Mouse (Mus musculus) hindbrain, embryonic 11.5 days (tissue): ENCODE measurements at regions not wholly inside any gene's neighbourhood (a gene's known extent, or its start where the extent isn't known, plus 50 kb on each side); places are given as distances from the start of the nearest gene placed in this dataset.

ENCODE experiments used
- ATAC-seq: fragments of 200-750 bp; cut with Nextera tagmentation; 2 replicates; pipeline ENCODE4 v1.8.0; 2017; ENCODE audit warnings: mild to moderate bottlenecking, moderate TSS enrichment, moderate library complexity; ENCODE audit not compliant: low FRiP score
- DNase-seq: peaks from one replicate; pipeline ENCODE4 v3.0.0-alpha.2; 2015; ENCODE audit warnings: low spot score
- H3K27ac ChIP-seq: fragments of 300-500 bp; sonication (generic); 2 replicates; pipeline ENCODE4 v1.5.1; 2014; ENCODE audit warnings: mild to moderate bottlenecking, low read depth, low read length
- H3K27me3 ChIP-seq: fragments of 300-500 bp; sonication (generic); 2 replicates; pipeline ENCODE4 v1.6.1; 2014; ENCODE audit warnings: mild to moderate bottlenecking, low read length, moderate library complexity, mixed read lengths; ENCODE audit not compliant: control insufficient read depth, insufficient read depth
- H3K36me3 ChIP-seq: fragments of 300-500 bp; sonication (generic); 2 replicates; pipeline ENCODE4 v1.6.1; 2014; ENCODE audit warnings: mild to moderate bottlenecking, low read length, moderate library complexity, mixed read lengths; ENCODE audit not compliant: control insufficient read depth, insufficient read depth
- H3K4me1 ChIP-seq: fragments of 300-500 bp; sonication (generic); replicated peaks from 2 replicates; pipeline ENCODE4 v1.6.1; 2014; ENCODE audit warnings: low read length, mixed read lengths; ENCODE audit not compliant: control insufficient read depth, insufficient read depth
- H3K4me2 ChIP-seq: fragments of 300-500 bp; sonication (generic); replicated peaks from 2 replicates; pipeline ENCODE4 v1.6.1; 2014; ENCODE audit warnings: mild to moderate bottlenecking, low read depth, low read length
- H3K4me3 ChIP-seq: fragments of 300-500 bp; sonication (generic); 2 replicates; pipeline ENCODE4 v1.5.1; 2014; ENCODE audit warnings: low read depth, low read length
- H3K9ac ChIP-seq: fragments of 300-500 bp; sonication (generic); 2 replicates; pipeline ENCODE4 v1.6.1; 2014; ENCODE audit warnings: low read depth, low read length
- H3K9me3 ChIP-seq: fragments of 300-500 bp; sonication (generic); 2 replicates; pipeline ENCODE4 v1.6.1; 2016; ENCODE audit warnings: low read length; ENCODE audit not compliant: control insufficient read depth
- WGBS: fragments of 180-500 bp; shearing (Covaris S2); extraction: QIAGEN DNeasy Blood & Tissue Kit; methylation state at CpG from one replicate; pipeline ENCODE4 v1.1.7; 2014; 5-methylcytosine and 5-hydroxymethylcytosine counted together

DNA sequence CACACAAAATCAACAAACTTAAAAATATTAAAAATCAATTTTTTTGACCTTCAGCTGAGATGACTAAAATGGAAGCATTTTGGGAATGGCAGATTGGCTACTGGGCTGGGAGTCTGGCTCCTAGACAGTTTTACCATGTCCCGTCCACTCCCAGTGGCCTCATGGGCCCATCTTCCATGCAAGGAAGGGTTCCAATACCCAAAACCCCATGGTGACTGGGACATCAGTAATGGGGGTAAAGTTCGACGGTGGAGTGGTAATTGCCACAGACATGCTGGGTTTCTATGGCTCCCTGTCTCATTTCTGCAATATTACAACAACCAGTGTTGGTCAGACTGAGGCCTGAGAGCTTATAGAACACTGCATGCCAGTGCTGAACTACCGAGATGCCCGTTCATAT, 82.2 kb downstream of the Il20rb start:
- Histone ChIP-seq H3K9ac (no peak overlapping the region), H3K36me3 (no peaks in the 10 kb centered on the region), H3K27ac (no peak overlapping the region), H3K27me3 (no peaks in the 10 kb centered on the region), H3K4me1 (no peaks in the 10 kb centered on the region), H3K4me3 (no peak overlapping the region), H3K9me3 (no peaks in the 10 kb centered on the region), H3K4me2 (no peak overlapping the region)
- no peak for DNase-seq
- 96% methylated on average over 5 of the region's 5 CpGs for WGBS
- no peak for ATAC-seq

DNA sequence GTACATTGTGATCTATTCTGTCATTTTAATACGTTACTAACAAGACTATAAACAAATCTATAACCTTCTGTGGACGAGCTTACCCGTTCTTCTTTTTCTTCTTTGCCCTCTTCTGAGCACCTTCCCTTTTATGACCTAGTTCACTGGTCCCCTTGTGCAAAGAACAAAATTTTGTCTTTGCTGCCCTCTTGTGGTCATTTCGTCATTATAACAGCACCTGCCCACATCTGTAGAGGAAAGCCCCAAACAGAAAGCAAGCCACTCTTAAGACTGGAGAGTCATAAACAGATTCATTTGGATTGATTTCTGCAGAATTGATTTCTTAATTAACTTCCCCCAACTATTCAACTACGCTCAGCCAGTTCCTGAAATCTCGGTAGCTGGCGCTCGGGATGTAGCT, 86.2 kb downstream of the Il20rb start:
- DNase-seq (peak; percentile 87), ATAC-seq (0 out of 2 replicates have a peak, but pooled peaks have one; percentile 54)
- H3K4me2 ChIP-seq = no peak overlapping the region
- no peaks in the 10 kb centered on the region for H3K36me3 ChIP-seq
- H3K4me3 ChIP-seq = no peak overlapping the region
- H3K27ac ChIP-seq = no peak overlapping the region
- 23% methylated on average over 8 of the region's 8 CpGs for WGBS
- H3K4me1 ChIP-seq = no peaks in the 10 kb centered on the region
- H3K9me3 ChIP-seq = no peaks in the 10 kb centered on the region
- H3K27me3 ChIP-seq = no peaks in the 10 kb centered on the region
- no peak overlapping the region for H3K9ac ChIP-seq

DNA sequence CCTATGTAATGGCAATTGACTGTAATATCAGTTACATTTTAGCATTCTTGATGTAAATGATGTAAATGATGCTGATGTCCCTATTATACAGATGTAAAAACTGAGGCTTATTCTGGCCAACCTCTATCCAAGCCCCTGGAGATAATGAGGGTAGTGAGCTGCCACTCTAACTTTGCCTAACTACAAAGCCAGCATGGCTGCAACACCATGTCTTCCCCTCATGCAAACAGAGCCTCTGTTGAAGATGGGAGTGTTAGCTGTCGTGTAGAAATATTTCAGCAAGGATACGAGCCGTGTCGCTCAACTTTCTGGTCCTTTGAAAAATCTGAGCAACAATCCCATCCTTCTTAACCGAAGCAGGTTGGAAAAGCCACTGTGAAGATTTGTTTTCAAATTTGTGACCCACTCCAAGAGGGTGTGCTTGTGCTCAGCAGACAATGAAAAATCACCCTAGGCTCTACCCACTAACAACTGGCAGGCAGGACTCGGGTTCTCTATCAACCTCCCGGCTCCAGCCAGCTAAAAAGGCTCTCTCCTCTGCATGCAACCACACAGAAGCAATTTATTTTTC, 90.2 kb downstream of the Il20rb start:
- H3K4me3 ChIP-seq = no peak overlapping the region
- no peaks in the 10 kb centered on the region for H3K36me3 ChIP-seq
- no peak overlapping the region for H3K9ac ChIP-seq
- H3K27ac ChIP-seq = no peak overlapping the region
- no peaks in the 10 kb centered on the region for H3K4me1 ChIP-seq
- H3K27me3 ChIP-seq = no peaks in the 10 kb centered on the region
- H3K9me3 ChIP-seq = no peaks in the 10 kb centered on the region
- H3K4me2 ChIP-seq = no peak overlapping the region
- ATAC-seq (no peak), DNase-seq (no peak)
- WGBS = 95% methylated on average over 7 of the region's 7 CpGs

DNA sequence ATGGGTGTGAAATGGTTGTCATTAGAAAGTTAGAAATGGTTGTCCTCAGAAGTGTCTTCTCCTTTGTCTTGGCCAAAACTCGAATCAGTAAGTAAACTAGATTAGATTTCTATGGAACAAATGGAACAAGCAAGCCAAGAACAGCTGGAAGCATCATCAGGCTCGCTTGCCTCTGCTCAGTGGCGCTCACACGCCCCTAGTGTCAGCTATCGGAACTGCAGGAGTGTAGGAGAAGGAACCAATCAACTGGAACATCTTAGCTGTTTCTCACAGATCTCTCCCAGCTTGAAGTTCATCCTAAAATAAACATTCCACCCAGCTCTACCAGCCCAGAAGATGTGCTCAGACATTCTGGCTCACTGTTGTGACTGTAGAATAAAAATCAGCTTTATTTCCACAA, 90.9 kb downstream of the Il20rb start:
- H3K4me3 ChIP-seq = no peak overlapping the region
- no peak overlapping the region for H3K9ac ChIP-seq
- H3K27ac ChIP-seq = no peak overlapping the region
- no peak overlapping the region for H3K4me2 ChIP-seq
- no peaks in the 10 kb centered on the region for H3K27me3 ChIP-seq
- no peaks in the 10 kb centered on the region for H3K4me1 ChIP-seq
- DNase-seq (peak; percentile 88), ATAC-seq (no peak)
- WGBS = 7% methylated on average over 5 of the region's 5 CpGs
- H3K36me3 ChIP-seq = no peaks in the 10 kb centered on the region
- no peaks in the 10 kb centered on the region for H3K9me3 ChIP-seq

DNA sequence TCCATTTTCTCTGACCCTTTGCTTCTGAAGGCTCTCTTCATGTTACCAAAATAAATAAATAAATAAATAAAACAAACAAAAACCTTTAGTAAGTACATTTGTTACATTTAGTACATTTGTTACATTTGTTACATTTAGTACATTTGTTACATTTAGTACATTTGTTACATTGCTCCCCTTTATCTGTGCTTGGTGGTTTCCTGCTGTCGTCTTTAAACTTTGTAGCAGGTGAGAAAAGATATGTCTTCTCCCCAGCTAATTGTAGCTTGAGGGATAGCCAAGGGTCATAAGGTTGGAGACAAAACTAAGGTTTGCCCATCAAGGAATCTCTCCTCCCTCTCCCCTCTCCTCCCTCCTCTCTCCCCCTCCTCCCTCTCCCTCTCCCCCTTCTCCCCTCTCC, 92.0 kb downstream of the Il20rb start:
- ATAC-seq = no peak
- DNase-seq = no peak
- WGBS = 74% methylated on average over 1 of the region's 1 CpGs
- Histone ChIP-seq H3K36me3 (no peaks in the 10 kb centered on the region), H3K27me3 (no peaks in the 10 kb centered on the region), H3K4me1 (no peaks in the 10 kb centered on the region), H3K27ac (no peak overlapping the region), H3K4me2 (no peak overlapping the region), H3K9ac (no peak overlapping the region), H3K9me3 (no peaks in the 10 kb centered on the region), H3K4me3 (no peak overlapping the region)

DNA sequence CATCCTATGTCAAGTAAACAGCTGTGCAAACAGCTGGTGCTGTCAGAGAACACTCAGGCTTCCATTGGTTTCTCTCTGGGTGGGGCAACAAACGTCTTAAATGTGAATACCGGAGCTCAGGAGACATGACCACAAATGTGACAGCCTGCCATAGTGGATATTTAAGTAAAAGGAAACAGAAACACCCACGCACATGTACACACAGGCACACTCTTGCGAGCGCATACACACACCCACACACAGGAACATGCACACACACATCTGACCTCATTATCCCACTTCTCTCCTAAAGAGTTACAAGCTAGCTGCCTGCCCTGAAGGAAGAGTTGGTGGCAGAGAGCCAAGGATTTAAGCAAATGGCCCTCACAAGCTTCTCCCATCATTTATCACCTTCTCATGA, 92.4 kb downstream of the Il20rb start:
- Histone ChIP-seq H3K4me2 (no peak overlapping the region), H3K9ac (no peak overlapping the region), H3K9me3 (no peaks in the 10 kb centered on the region), H3K4me3 (no peak overlapping the region), H3K4me1 (no peaks in the 10 kb centered on the region), H3K27me3 (no peaks in the 10 kb centered on the region), H3K36me3 (no peaks in the 10 kb centered on the region), H3K27ac (no peak overlapping the region)
- no peak for DNase-seq
- ATAC-seq = no peak
- WGBS = 81% methylated on average over 5 of the region's 5 CpGs

DNA sequence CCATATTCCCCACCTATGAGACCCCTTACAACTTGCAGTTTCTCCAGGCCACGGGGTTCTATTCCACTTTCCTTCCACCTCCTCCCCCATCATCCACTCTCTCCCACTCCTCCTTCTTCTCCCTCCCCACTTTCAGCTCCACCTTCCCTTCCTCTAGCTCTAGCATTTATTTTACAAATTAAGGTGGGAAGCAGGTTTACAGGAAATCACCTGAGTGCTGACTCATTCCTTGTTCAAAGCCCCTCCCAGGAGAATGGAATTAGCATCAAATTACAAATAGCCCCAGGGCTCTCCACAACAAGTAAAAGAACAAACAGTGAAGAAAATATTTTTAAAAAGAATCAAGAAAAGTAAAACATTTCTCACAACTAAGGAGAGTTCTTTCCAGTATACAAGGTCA, 94.3 kb downstream of the Il20rb start:
- 50% methylated on average over 1 of the region's 1 CpGs for WGBS
- DNase-seq = no peak
- no peak for ATAC-seq

DNA sequence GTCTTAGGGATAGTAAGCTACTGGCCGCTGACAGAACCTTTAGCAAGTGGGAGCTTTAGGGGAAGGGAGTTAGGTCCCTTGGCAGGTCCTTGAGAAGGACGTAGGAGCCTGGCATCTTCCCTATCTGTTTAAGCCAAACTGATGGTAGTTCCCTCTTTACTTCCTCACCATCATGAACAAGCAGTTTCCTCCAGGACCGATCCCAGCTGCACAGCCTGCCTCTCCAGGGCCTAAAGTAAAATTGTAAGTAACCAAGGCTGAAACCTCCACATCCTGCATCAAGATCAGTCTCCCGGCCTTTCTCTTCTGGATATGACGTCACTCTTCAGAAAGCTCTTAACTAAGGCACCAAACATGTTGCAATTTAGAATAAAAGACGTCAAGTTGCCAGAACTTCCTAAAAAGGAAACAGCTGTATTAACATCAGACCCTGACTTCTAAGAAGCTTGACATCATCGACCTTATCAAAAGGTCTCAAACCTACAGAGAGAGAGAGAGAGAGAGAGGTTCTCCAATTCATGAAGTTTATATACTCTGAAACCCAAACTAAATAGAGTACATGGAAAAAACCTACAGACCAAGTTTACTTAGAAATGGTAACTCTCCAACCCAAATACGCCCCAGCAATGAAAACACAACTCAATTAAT, 94.9 kb downstream of the Il20rb start:
- H3K4me3 ChIP-seq = no peak overlapping the region
- H3K27ac ChIP-seq = no peak overlapping the region
- ATAC-seq (no peak), DNase-seq (no peak)
- WGBS = 73% methylated on average over 8 of the region's 8 CpGs
- H3K9ac ChIP-seq = no peak overlapping the region
- no peaks in the 10 kb centered on the region for H3K27me3 ChIP-seq
- no peak overlapping the region for H3K4me2 ChIP-seq
- no peaks in the 10 kb centered on the region for H3K4me1 ChIP-seq
- no peaks in the 10 kb centered on the region for H3K9me3 ChIP-seq
- no peaks in the 10 kb centered on the region for H3K36me3 ChIP-seq

More for the DNA sequence above, 94.3 kb downstream of the Il20rb start:
- Histone ChIP-seq H3K9ac (no peak overlapping the region), H3K4me1 (no peaks in the 10 kb centered on the region), H3K4me2 (no peak overlapping the region), H3K36me3 (no peaks in the 10 kb centered on the region), H3K4me3 (no peak overlapping the region), H3K27me3 (no peaks in the 10 kb centered on the region), H3K27ac (no peak overlapping the region), H3K9me3 (no peaks in the 10 kb centered on the region)

DNA sequence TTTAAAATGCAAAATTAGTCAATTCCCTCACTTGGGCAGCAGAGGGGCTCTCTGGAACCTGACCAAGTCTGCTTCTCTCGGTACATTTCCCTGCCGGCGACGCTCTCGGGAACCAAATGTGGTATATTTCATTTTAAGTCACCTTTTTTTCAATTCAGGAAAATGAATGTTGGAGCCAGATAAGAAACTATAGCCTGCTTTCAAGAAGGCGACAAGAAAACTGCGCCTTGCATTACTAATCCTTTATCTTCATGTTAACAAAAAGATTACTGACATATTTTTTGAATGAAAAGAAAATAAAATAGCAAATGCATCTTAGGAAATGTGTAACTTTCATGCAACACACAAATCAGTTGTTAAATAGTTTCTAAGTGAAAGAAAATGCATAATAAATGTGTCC, 98.2 kb downstream of the Il20rb start:
- DNase-seq (no peak), ATAC-seq (no peak)
- Histone ChIP-seq H3K36me3 (no peaks in the 10 kb centered on the region), H3K9me3 (no peaks in the 10 kb centered on the region), H3K27me3 (no peaks in the 10 kb centered on the region), H3K4me3 (no peak overlapping the region), H3K9ac (no peak overlapping the region), H3K27ac (no peak overlapping the region), H3K4me1 (no peaks in the 10 kb centered on the region), H3K4me2 (no peak overlapping the region)
- WGBS = 94% methylated on average over 7 of the region's 7 CpGs
